Mouse (Mus musculus): ENCODE data around the gene Ubac2. TPM values are rescaled to one million over a fixed set of nuclear protein-coding genes. Genes with fewer than 3 reads are reported as not detected.
"Not testable (repeated sequence)": the region's sequence is repeated elsewhere in the genome, so short reads cannot be mapped to it uniquely, and the experiment has no call there.

Gene Ubac2
- total RNA-seq, 2 experiments from 2014 or later = 25.5 to 32.9 TPM

DNA sequence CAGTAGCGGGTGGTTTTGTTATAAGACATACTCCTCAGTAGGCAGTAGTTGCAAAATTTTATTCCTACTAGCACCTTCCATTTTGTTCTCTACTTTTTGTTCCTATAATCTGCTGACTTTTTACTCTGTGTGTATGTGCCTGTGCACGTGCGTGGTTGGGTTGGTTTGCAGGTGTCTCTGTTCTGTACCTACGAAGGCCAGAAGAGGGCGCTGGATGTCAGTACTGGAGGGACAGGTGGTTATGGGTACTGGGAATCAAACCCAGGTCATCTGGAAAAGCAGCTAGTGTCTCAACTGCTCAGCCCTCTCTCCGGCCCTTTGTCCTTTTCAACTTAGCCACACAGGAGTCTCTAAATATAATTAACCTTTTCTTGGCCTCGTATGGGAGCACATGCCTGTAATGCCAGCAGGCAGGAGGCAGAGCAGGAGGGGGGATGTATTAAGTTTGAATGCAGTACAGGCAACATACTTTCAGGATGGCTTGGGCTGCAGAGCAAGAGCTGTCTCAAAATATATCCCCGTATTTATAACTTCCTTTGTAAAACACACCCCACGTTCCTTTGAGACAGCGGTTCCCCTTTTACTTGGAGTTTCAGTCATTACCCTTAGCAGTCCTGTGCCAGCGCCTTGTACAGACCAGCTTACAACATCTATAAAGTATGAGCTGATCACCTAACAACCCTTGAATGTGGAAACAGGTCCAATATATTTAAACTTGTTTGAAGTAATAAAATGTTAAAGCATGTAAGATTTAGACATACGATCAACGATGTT lies 160.6 kb downstream of the Ubac2 start:
- DNase-seq (ENCODE audit: low spot score) = no peak

- DNase-seq (ENCODE audit: low spot score) = no peak
Observed at GRCm38 (mm10) chr14:122041413-122041825, 163.0 kb downstream of the Ubac2 start.

DNA sequence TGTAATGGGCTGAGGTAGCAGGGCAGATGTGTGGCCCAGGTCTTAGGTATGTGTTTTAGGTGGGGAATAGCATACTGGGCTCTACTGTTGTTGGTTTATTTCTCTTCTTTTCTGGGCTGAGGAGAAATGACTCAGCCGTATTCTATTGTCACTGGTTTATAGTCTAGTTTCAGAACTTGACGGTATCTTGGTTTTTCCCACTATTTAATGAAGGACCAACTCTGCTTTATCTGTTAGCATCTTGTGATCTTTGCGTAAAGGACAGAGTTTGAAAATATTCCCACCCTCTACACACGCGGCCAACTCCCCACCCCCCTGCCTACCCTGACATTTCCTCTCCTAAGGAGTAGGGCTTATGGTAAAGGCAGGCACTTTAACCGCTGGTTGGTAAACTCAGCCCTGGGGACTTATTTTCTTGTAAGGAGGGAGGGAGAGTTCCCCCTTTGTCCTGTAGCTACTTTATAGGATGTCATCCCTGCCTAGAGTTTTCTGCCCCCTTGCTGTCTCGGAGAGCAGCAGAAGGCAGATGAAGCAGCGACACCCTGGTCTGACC lies 163.8 kb downstream of the Ubac2 start:
- no peak for DNase-seq (ENCODE audit: low spot score)

GRCm38 (mm10) chr14:122047784-122048183 lies 169.4 kb downstream of the Ubac2 start:
- DNase-seq (ENCODE audit: low spot score) = no peak

- no peak for DNase-seq (ENCODE audit: low spot score)
Observed at GRCm38 (mm10) chr14:122048816-122049215, 170.4 kb downstream of the Ubac2 start.

GRCm38 (mm10) chr14:122052896-122053635 lies 174.6 kb downstream of the Ubac2 start:
- DNase-seq (ENCODE audit: low spot score) = no peak

DNA sequence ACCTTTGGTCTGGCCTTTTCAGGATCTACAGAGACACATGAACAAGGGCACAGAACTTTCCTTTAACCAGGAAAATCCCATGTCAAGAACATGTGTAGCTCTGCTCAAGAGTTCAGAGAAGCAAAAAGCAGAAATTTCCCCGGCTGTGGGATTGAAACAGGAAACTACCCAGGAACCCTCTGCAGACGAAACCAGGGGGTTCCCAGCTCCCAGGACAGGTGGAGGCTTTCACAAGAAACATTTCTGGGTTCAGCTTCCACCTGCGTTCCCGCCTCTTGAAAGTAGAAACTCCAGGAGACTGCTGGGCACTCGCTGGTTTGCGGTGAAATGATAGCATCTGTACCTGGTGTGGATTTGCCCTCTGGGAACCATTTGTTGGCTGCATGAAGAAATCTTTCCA lies 178.5 kb downstream of the Ubac2 start:
- no peak for DNase-seq (ENCODE audit: low spot score)

DNA sequence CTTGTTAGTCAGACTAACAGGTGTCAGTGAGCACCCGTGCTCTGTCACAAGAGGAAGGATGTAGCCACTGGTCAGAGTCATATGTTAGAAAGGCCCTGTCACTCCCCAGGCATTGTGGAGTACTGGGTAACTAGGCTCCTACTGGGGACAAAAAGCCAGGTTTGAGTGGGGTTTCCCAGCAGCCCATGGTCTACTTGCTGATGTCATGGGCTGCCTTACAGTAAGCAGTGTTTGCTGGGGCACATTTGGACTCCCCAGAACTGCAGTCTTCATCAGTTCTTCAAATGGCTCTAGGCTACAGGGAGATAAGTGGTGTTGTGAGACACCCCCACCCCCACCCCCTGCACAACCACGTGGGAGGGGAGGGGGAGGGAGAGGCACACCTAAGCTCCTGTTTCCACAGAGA lies 179.5 kb downstream of the Ubac2 start:
- no peak for DNase-seq (ENCODE audit: low spot score)

DNA sequence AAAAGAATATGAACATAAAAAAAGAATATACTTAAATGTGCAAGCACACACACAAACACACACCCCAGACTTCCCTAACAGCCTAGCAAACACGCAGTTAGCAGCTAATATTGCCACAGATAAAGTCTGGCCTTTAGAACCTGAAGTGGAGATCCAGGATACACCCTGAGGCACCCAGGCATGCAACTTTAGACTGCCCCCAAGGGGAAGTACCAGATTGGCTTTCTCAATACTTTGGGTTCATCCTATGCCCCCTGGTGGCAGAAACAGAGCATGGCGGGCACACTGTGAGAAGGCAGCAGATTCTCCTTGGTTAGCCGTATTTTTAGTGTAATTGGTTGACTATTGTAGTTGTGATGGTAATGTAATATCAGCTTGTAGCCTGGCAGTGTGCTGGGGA lies 182.2 kb downstream of the Ubac2 start:
- DNase-seq (ENCODE audit: low spot score) = peak; percentile 84

GRCm38 (mm10) chr14:122061376-122061775 lies 183.0 kb downstream of the Ubac2 start:
- DNase-seq (ENCODE audit: low spot score) = no peak

DNA sequence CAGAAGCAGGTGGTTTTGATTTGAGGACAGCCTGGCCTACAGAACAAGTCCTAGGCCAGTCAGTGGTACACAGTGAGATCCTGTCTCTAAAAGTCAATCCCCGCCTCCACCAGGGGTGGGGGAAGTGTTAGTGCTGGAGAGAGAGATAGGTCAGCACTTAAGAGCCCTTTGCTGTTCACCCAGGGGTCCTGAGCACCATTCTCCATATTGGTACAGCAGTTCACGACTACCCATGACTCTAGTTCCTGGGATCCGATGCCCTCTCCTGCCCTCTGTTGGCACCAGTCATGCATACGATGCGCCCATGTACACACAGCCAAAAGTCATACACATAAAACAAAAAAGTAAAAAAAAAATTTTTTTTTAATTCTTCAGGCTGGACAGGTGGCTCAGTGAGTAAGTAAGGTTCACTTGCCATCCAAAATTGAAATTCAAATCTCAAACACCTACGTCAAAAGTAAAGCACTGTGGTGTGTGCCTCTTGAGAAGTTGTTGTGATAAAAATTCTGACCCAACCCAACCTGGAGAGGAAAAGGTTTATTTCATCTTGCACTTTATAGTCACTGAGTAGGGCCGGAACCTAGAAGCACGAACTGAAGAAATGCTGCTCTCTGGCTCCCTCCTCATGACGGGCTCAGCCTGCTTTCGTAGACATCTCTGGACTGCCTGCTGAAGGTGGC lies 184.1 kb downstream of the Ubac2 start:
- no peak for DNase-seq (ENCODE audit: low spot score)

DNA sequence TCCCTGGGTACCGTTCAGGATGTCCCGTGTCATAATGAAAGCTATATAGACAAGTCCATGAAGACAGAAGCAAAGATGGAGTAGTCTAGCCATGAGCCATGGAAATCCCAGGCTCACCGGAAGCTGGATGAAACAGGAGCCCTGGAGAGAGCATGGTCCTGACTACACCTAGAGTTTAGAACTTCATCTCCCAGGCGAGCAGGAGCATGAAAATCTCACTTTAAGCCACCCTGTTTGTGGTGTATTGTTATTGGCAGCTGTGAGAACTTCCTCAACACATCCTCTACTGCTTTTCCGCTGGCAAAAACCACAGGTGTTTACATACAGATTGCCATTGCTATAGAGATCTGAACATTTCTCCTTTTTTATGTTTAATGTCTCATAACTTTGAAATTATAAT lies 185.2 kb downstream of the Ubac2 start:
- DNase-seq (ENCODE audit: low spot score) = no peak

GRCm38 (mm10) chr14:122064519-122064918 lies 186.1 kb downstream of the Ubac2 start:
- peak; percentile 55 for DNase-seq (ENCODE audit: low spot score)

GRCm38 (mm10) chr14:122066243-122066642 lies 187.8 kb downstream of the Ubac2 start:
- DNase-seq (ENCODE audit: low spot score) = no peak

GRCm38 (mm10) chr14:122068036-122068435 lies 189.6 kb downstream of the Ubac2 start:
- DNase-seq (ENCODE audit: low spot score) = not testable (repeated sequence)

GRCm38 (mm10) chr14:122068801-122069695 lies 190.6 kb downstream of the Ubac2 start:
- DNase-seq (ENCODE audit: low spot score) = no peak

DNA sequence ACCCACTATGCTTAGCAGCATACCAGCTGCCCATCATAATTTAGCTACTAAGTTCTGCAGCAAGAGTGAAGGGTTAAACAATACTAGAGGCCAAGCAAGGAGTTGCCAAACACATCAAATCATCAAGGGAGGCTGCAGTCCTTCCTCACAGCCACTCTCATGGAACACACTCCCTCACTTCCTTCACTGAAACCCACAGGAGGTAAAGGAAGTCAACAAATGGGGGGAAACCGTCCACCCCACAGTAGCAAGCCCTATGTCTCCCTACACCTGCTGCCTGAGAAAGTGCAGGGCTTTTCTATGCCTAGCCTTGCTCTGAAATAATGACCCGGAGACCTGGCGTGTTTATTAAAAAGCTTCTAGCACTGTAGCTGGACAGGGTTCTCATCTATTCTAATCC lies 191.5 kb downstream of the Ubac2 start:
- DNase-seq (ENCODE audit: low spot score) = no peak

All from gastrocnemius, adult 18-20 months (tissue).